In genomic region chr13:102667401-102667800, GRCm38 (mm10) we compare ENCODE assay signal across 30 mouse cellular contexts. TPM values are rescaled to one million over a fixed set of nuclear protein-coding genes. Genes with fewer than 3 reads are reported as not detected.
DNase-seq lines count a peak whose midpoint lies in the region; ATAC-seq and TF ChIP-seq lines count a peak whose summit lies in the region.
"Had no signal": no experiment of that assay in that cellular context is flagged by ENCODE, and none has a peak within 500 bp of the region (broad histone marks: within the 10 kb centered on the region; RNA-seq: fewer than 3 reads in every experiment).

No protein-coding gene starts in this region.

- DNase-seq in liver, embryonic 13.5 days, result no peak
- DNase-seq in liver, result no peak
- DNase-seq in MEL (ENCODE audit: low read depth, low spot score), result no peak
- no peak for DNase-seq in right cerebral cortex, postnatal 10 days (ENCODE audit: low spot score in 2 of 2)
- no peak for DNase-seq in thymus, postnatal 4 days
- no peak for DNase-seq in gastrocnemius, postnatal 25 days
- DNase-seq: adrenal gland, adult 8-10 months; adrenal gland, postnatal 14 days; adrenal gland, postnatal 36 days; B cell, adult 2 months; cerebellum, adult 11 months; cerebellum, adult 18-20 months; cerebellum, adult 8-10 months; cerebellum, adult 9-11 months; cerebellum, postnatal 14 days; cerebellum, postnatal 36 days; embryo, embryonic 11 days; forebrain, postnatal 0 days had no signal

- peaks cover 20% of the 10 kb centered on the region for H3K4me1 ChIP-seq in liver, embryonic 13.5 days (replicated peaks)
- peaks cover 11 to 50% of the 10 kb centered on the region in 2 experiments; a peak in 3 of 4 replicates for H3K4me1 ChIP-seq in MEL (ENCODE audit: control insufficient read depth in 1 of 2, insufficient read depth in 2 of 2, low read length in 2 of 2)
- H3K4me1 ChIP-seq in bone marrow, adult 2 months (ENCODE audit: control insufficient read depth, insufficient read depth, low read length), result peaks cover 10% of the 10 kb centered on the region
- H3K4me1 ChIP-seq: forebrain, embryonic 12.5 days; forebrain, embryonic 15.5 days had no signal

- no peak for TF ChIP-seq RAD21 in MEL (IDR thresholded peaks at IDR 0.05; ENCODE audit: low read depth, low read length)

- no peak overlapping the region for H3K4me2 ChIP-seq in liver, embryonic 13.5 days
- H3K4me2 ChIP-seq: embryonic facial prominence, embryonic 13.5 days; embryonic facial prominence, embryonic 15.5 days; forebrain, embryonic 12.5 days; forebrain, embryonic 15.5 days had no signal

- ATAC-seq in liver, embryonic 13.5 days (ENCODE audit: low read depth), result no peak
- ATAC-seq: activated CD4-positive, CD25-positive, alpha-beta regulatory T cell, adult 4 months; CD4-positive, CD25-positive, alpha-beta regulatory T cell, adult 4 months; forebrain, embryonic 15.5 days; forebrain, postnatal 0 days had no signal

- no peak for TF ChIP-seq EP300 in MEL (IDR thresholded peaks at IDR 0.05; ENCODE audit: low read depth in 1 of 2, low read length in 2 of 2)

- TF ChIP-seq CTCF in MEL (IDR thresholded peaks at IDR 0.05 in 2 of 3, conservative IDR thresholded peaks at IDR 0.05 in 1 of 3; ENCODE audit: control insufficient read depth in 1 of 3, insufficient read depth in 1 of 3, low read depth in 2 of 3, low read length in 3 of 3, poor library complexity in 1 of 3, severe bottlenecking in 1 of 3), result no peak
- TF ChIP-seq CTCF in bone marrow, adult 2 months (IDR thresholded peaks at IDR 0.05; ENCODE audit: control insufficient read depth, insufficient read depth, low read length), result no peak

- no peaks in the 10 kb centered on the region for H3K9me3 ChIP-seq in liver, embryonic 13.5 days (replicated peaks)
- no peaks in the 10 kb centered on the region for H3K9me3 ChIP-seq in MEL (replicated peaks; ENCODE audit: insufficient read depth, low read length)
- H3K9me3 ChIP-seq: embryonic facial prominence, embryonic 13.5 days; embryonic facial prominence, embryonic 15.5 days; forebrain, embryonic 10.5 days; forebrain, embryonic 12.5 days; forebrain, embryonic 15.5 days; G1E had no signal

- 0 out of 2 replicates have a peak overlapping the region, but pooled peaks have one; percentile 8 for H3K27ac ChIP-seq in liver, embryonic 13.5 days
- peak overlapping the region; percentile 93 for H3K27ac ChIP-seq in MEL (ENCODE audit: control insufficient read depth, low read depth, low read length)
- H3K27ac ChIP-seq in bone marrow, adult 2 months (ENCODE audit: control insufficient read depth, insufficient read depth, low read depth, low read length, poor library complexity), result peak overlapping the region; percentile 42; the same call in 1 of the 2 replicates
- H3K27ac ChIP-seq: embryonic facial prominence, embryonic 13.5 days; embryonic facial prominence, embryonic 15.5 days; forebrain, embryonic 10.5 days; forebrain, embryonic 12.5 days; forebrain, embryonic 15.5 days had no signal

- H3K27me3 ChIP-seq in liver, embryonic 13.5 days, result peaks cover 15% of the 10 kb centered on the region
- H3K27me3 ChIP-seq in MEL (ENCODE audit: control insufficient read depth in 1 of 2, insufficient read depth in 2 of 2, low read length in 2 of 2), result no peaks in the 10 kb centered on the region
- H3K27me3 ChIP-seq: CH12.LX; embryonic facial prominence, embryonic 15.5 days; forebrain, embryonic 15.5 days; Patski had no signal

- 59% methylated on average over 4 of the region's 4 CpGs for WGBS in liver, embryonic 13.5 days (ENCODE audit: insufficient replicate concordance)
- 62% methylated on average over 4 of the region's 4 CpGs for WGBS in bone marrow, adult 2 months

- H3K36me3 ChIP-seq in liver, embryonic 13.5 days, result no peaks in the 10 kb centered on the region
- peaks cover 0 to 40% of the 10 kb centered on the region in 2 experiments; a peak in 2 of 4 replicates for H3K36me3 ChIP-seq in MEL (ENCODE audit: control insufficient read depth in 1 of 2, insufficient read depth in 2 of 2, low read length in 2 of 2)
- H3K36me3 ChIP-seq: embryonic facial prominence, embryonic 13.5 days; embryonic facial prominence, embryonic 15.5 days; forebrain, embryonic 10.5 days; forebrain, embryonic 12.5 days; forebrain, embryonic 15.5 days; G1E had no signal

- TF ChIP-seq POLR2A in MEL (IDR thresholded peaks at IDR 0.05; ENCODE audit: control insufficient read depth in 1 of 2, insufficient read depth in 1 of 2, low read depth in 1 of 2, low read length in 2 of 2, poor library complexity in 1 of 2), result no peak
- no peak for TF ChIP-seq POLR2A in bone marrow, adult 2 months (IDR thresholded peaks at IDR 0.05; ENCODE audit: borderline replicate concordance, control insufficient read depth, low read depth, low read length)

- H3K9ac ChIP-seq in liver, embryonic 13.5 days, result no peak overlapping the region
- H3K9ac ChIP-seq in MEL (ENCODE audit: control insufficient read depth, low read depth, low read length, poor library complexity, severe bottlenecking), result peak overlapping the region; percentile 5
- H3K9ac ChIP-seq: embryonic facial prominence, embryonic 13.5 days; embryonic facial prominence, embryonic 15.5 days; forebrain, embryonic 12.5 days; forebrain, embryonic 15.5 days; forebrain, postnatal 0 days had no signal

- no peak overlapping the region for H3K4me3 ChIP-seq in liver, embryonic 13.5 days (replicated peaks)
- H3K4me3 ChIP-seq in MEL (ENCODE audit: control insufficient read depth in 1 of 2, insufficient read depth in 1 of 2, low read depth in 2 of 2, low read length in 2 of 2), result no peak overlapping the region
- no peak overlapping the region for H3K4me3 ChIP-seq in bone marrow, adult 2 months (replicated peaks; ENCODE audit: control insufficient read depth, low read depth, low read length)
- H3K4me3 ChIP-seq: embryonic facial prominence, embryonic 13.5 days; embryonic facial prominence, embryonic 15.5 days; erythroblast, embryonic 14.5 days; forebrain, embryonic 10.5 days; forebrain, embryonic 12.5 days; forebrain, embryonic 15.5 days had no signal

- no peaks in the 10 kb centered on the region; the same call in 1 of the 2 replicates for H3K79me2 ChIP-seq in MEL (ENCODE audit: control insufficient read depth, insufficient read depth, low read length, poor library complexity)

TF ChIP-seq in MEL, 35 proteins besides CTCF, POLR2A, EP300 and RAD21:
- TF ChIP-seq ELF1 (IDR thresholded peaks at IDR 0.05; ENCODE audit: low read depth, low read length) (no peak), MXI1 (IDR thresholded peaks at IDR 0.05; ENCODE audit: low read depth, low read length) (no peak), GATA1 (IDR thresholded peaks at IDR 0.05; ENCODE audit: low read depth, low read length) (no peak), SMC3 (IDR thresholded peaks at IDR 0.05; ENCODE audit: low read depth, low read length) (no peak), NRF1 (IDR thresholded peaks at IDR 0.05; ENCODE audit: insufficient read depth, low read depth, low read length, poor library complexity, severe bottlenecking) (no peak), HCFC1 (IDR thresholded peaks at IDR 0.05; ENCODE audit: low read depth, low read length) (no peak), UBTF (IDR thresholded peaks at IDR 0.05; ENCODE audit: borderline replicate concordance, insufficient read depth, low read depth, low read length) (no peak), GABPA (IDR thresholded peaks at IDR 0.05; ENCODE audit: low read depth, low read length) (no peak), MYC (IDR thresholded peaks at IDR 0.05; ENCODE audit: low read depth, low read length) (no peak), CHD2 (IDR thresholded peaks at IDR 0.05; ENCODE audit: low read length) (no peak)
TF ChIP-seq in MEL: peak in this region for 0.

RNA-seq across cellular contexts. Expression of gene Cd180, which starts 26.0 kb away (rescaled TPM):
- 0.91 and 1.00 TPM in 2 replicates for polyA plus RNA-seq in liver, embryonic 13.5 days (2015; fragmentation: Nextera tagmentation; extraction: Ambion mirVana)
- total RNA-seq in MEL (2012; rRNA removed), result 0.12 and 0.39 TPM in 2 replicates
- 1 to 10 TPM in 1 of 2 experiments, not detected in 1; 1.8 TPM for polyA plus RNA-seq in MEL (2012; ENCODE audit: insufficient read depth in 1 of 2, insufficient read length in 2 of 2, low read depth in 1 of 2, low replicate concordance in 2 of 2, missing spikeins in 1 of 2)
- 5.5 and 9.8 TPM in 2 replicates for polyA plus RNA-seq in bone marrow, adult 2 months (2011; ENCODE audit: insufficient read depth, insufficient read length, low replicate concordance, missing spikeins)
- total RNA-seq in gastrocnemius, postnatal 25 days (2021), result under 1 TPM; 0.13 to 0.40 TPM
- polyA plus RNA-seq: erythroblast, embryonic 14.5 days; G1E; Patski had no signal

Comparison
In these comparisons a context has a peak if more than half of its experiments do, and no peak if none do; other contexts are left out.
1. H3K27ac ChIP-seq: peak in every context shown above with its lines; median percentile 93 in MEL; 42 in bone marrow, adult 2 months; 8 in liver, embryonic 13.5 days.